Mouse (Mus musculus) activated CD4-positive, CD25-positive, alpha-beta regulatory T cell, adult 9 weeks (primary cell): ENCODE data around the gene Lrmp. TPM values are rescaled to one million over a fixed set of nuclear protein-coding genes. Genes with fewer than 3 reads are reported as not detected.

Experiments
- polyA plus RNA-seq: library from polyadenylated mRNA; unstranded; fragments of 100-300 nt; shearing (Covaris generic); gene quantifications from one replicate; pipeline ENCODE4 v1.2.1, GENCODE M21; 2017

The Lrmp gene
- 289 TPM for polyA plus RNA-seq

GRCm38 (mm10) chr6:145115476-145116097 lies at the start of gene Lrmp:
Gene Lrmp, plus strand, starts transcription at chr6:145115653.

GRCm38 (mm10) chr6:145075548-145076224 lies 39.8 kb upstream of the Lrmp start, which contains the start of gene Bcat1:
Gene Bcat1, minus strand, starts transcription at chr6:145076184.

GRCm38 (mm10) chr6:145210816-145211338 lies 95.4 kb downstream of the Lrmp start, which contains the start of the genes Casc1 and Etfrf1:
Gene Casc1, minus strand, starts transcription at chr6:145211005.
Gene Etfrf1, plus strand, starts transcription at chr6:145211134.

Other genes with a start within 250 kb of the Lrmp start
- gene Bcat1, start 39.5 kb upstream of the Lrmp start, polyA plus RNA-seq: 12.3 TPM
- 0.79 TPM for gene Casc1, start 95.4 kb downstream of the Lrmp start, polyA plus RNA-seq
- 27.0 TPM for gene Etfrf1, start 95.5 kb downstream of the Lrmp start, polyA plus RNA-seq
- gene Kras, start 134.6 kb downstream of the Lrmp start, polyA plus RNA-seq: 14.1 TPM